Comparison of ENCODE assay signal across 8 mouse cellular contexts in the genomic region with DNA sequence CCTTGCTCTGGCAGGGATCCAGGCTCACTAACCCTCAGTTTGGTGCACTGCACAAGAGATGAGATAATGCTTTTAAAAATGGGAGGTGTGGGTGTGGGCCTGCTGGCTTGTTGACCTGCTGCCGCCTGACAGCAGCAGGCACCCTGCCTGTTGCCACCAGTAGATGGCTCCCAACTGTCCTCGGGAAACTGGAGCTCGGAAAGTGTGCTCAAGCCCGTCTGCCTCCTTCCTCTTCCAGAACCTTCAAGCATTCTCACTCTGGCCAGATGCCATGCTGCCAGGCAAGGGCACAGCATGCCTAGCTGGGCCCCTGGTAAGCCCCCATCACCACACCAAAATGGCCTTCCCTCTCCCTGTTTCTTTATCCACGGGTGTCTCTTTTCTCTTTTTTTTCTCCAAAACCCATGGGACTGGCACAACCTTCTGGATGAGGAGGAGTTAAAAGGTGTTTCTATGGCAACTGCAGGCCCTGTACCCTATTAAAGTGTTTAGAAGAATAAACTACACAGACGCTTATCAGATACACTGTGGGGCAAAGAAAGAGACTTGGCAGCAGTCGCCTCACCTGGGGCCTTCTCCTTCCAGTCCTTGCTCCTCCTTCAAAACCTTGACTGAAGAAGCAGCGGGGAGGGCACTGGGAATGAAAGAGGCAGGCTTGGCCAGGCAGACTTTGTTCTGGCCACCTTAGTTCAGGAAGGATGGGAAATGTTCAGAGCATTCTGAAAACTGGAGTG. TPM values are rescaled to one million over a fixed set of nuclear protein-coding genes. Genes with fewer than 3 reads are reported as not detected.
A peak's percentile ranks its signal among the peaks of the same experiment; 100 is the strongest.
DNase-seq lines count a peak whose midpoint lies in the region; ATAC-seq and TF ChIP-seq lines count a peak whose summit lies in the region.

No protein-coding gene starts in this region.

- TF ChIP-seq POLR2A in testis, adult 2 months (IDR thresholded peaks at IDR 0.05; ENCODE audit: control insufficient read depth, low read depth, low read length): no peak

- peak; percentile 35 to 63 for DNase-seq in spleen, postnatal 4 days (ENCODE audit: low spot score in 2 of 2)
- DNase-seq in spleen, postnatal 14 days (ENCODE audit: low spot score in 2 of 2): no peak

- peak; percentile 66; the same call in 1 of the 2 replicates for TF ChIP-seq CTCF in testis, adult 2 months (IDR thresholded peaks at IDR 0.05; ENCODE audit: control insufficient read depth, insufficient read depth, insufficient replicate concordance, low read depth, low read length)

- H3K27me3 ChIP-seq in embryonic facial prominence, embryonic 15.5 days: no peaks in the 10 kb centered on the region
- H3K27me3 ChIP-seq in heart, embryonic 11.5 days (ENCODE audit: control insufficient read depth, insufficient read depth, low read length): 0 out of 2 replicates have a peak, but pooled peaks cover 2% of the 10 kb centered on the region
- peaks cover 13% of the 10 kb centered on the region for H3K27me3 ChIP-seq in kidney, embryonic 15.5 days
- no peaks in the 10 kb centered on the region for H3K27me3 ChIP-seq in limb, embryonic 15.5 days
- H3K27me3 ChIP-seq in midbrain, embryonic 16.5 days (ENCODE audit: control insufficient read depth, insufficient read depth, low read depth, low read length): no peaks in the 10 kb centered on the region; the same call in 1 of the 2 replicates
- H3K27me3 ChIP-seq in testis, adult 2 months (ENCODE audit: control insufficient read depth, insufficient read depth, low read length): no peaks in the 10 kb centered on the region

- no peak overlapping the region for H3K9ac ChIP-seq in embryonic facial prominence, embryonic 15.5 days
- H3K9ac ChIP-seq in heart, embryonic 11.5 days (ENCODE audit: low read depth, low read length): peak overlapping the region; percentile 30; the same call in 1 of the 2 replicates
- 0 out of 2 replicates have a peak overlapping the region, but pooled peaks have one; percentile 84 for H3K9ac ChIP-seq in kidney, embryonic 15.5 days
- H3K9ac ChIP-seq in limb, embryonic 15.5 days: peak overlapping the region; percentile 26; the same call in 1 of the 2 replicates
- no peak overlapping the region for H3K9ac ChIP-seq in midbrain, embryonic 16.5 days (ENCODE audit: low read depth, low read length)

- H3K36me3 ChIP-seq in embryonic facial prominence, embryonic 15.5 days: peaks cover 9% of the 10 kb centered on the region; the same call in 1 of the 2 replicates
- 0 out of 2 replicates have a peak, but pooled peaks cover 2% of the 10 kb centered on the region for H3K36me3 ChIP-seq in heart, embryonic 11.5 days (ENCODE audit: control insufficient read depth, insufficient read depth, low read length)
- H3K36me3 ChIP-seq in kidney, embryonic 15.5 days: peaks cover 20% of the 10 kb centered on the region; the same call in 1 of the 2 replicates
- peaks cover 19% of the 10 kb centered on the region for H3K36me3 ChIP-seq in limb, embryonic 15.5 days
- no peaks in the 10 kb centered on the region for H3K36me3 ChIP-seq in midbrain, embryonic 16.5 days (ENCODE audit: control insufficient read depth, insufficient read depth, low read length)
- H3K36me3 ChIP-seq in testis, adult 2 months (ENCODE audit: control insufficient read depth, insufficient read depth, low read length): no peaks in the 10 kb centered on the region

- H3K4me3 ChIP-seq in embryonic facial prominence, embryonic 15.5 days (replicated peaks): peak overlapping the region; percentile 66
- H3K4me3 ChIP-seq in heart, embryonic 11.5 days (ENCODE audit: low read depth, low read length): peak overlapping the region; percentile 78
- peak overlapping the region; percentile 66 for H3K4me3 ChIP-seq in kidney, embryonic 15.5 days (replicated peaks)
- H3K4me3 ChIP-seq in limb, embryonic 15.5 days: peak overlapping the region; percentile 60
- H3K4me3 ChIP-seq in midbrain, embryonic 16.5 days (ENCODE audit: low read depth, low read length): no peak overlapping the region; the same call in 1 of the 2 replicates
- H3K4me3 ChIP-seq in testis, adult 2 months (ENCODE audit: control insufficient read depth, low read depth, low read length): peak overlapping the region; percentile 20

- ATAC-seq in embryonic facial prominence, embryonic 15.5 days (ENCODE audit: insufficient number of reproducible peaks, low FRiP score, low TSS enrichment, low read depth): 0 out of 2 replicates have a peak, but pooled peaks have one; percentile 9
- ATAC-seq in heart, embryonic 11.5 days (replicated peaks; ENCODE audit: insufficient number of reproducible peaks, low FRiP score, low TSS enrichment): peak; percentile 20; the same call in 1 of the 2 replicates
- 0 out of 2 replicates have a peak, but pooled peaks have one; percentile 23 for ATAC-seq in kidney, embryonic 15.5 days (replicated peaks; ENCODE audit: low FRiP score)
- ATAC-seq in limb, embryonic 15.5 days (ENCODE audit: insufficient number of reproducible peaks, low FRiP score, low TSS enrichment, low read depth): no peak
- ATAC-seq in midbrain, embryonic 16.5 days: peak; percentile 30

- H3K9me3 ChIP-seq in embryonic facial prominence, embryonic 15.5 days (replicated peaks): no peaks in the 10 kb centered on the region
- H3K9me3 ChIP-seq in heart, embryonic 11.5 days (replicated peaks; ENCODE audit: control insufficient read depth, low read length): no peaks in the 10 kb centered on the region
- H3K9me3 ChIP-seq in kidney, embryonic 15.5 days (replicated peaks): no peaks in the 10 kb centered on the region
- H3K9me3 ChIP-seq in limb, embryonic 15.5 days: no peaks in the 10 kb centered on the region
- H3K9me3 ChIP-seq in midbrain, embryonic 16.5 days (replicated peaks; ENCODE audit: control insufficient read depth, low read length, poor library complexity, severe bottlenecking): no peaks in the 10 kb centered on the region

- H3K4me1 ChIP-seq in embryonic facial prominence, embryonic 15.5 days: peaks cover 38% of the 10 kb centered on the region
- peaks cover 21% of the 10 kb centered on the region; the same call in 1 of the 2 replicates for H3K4me1 ChIP-seq in heart, embryonic 11.5 days (ENCODE audit: control insufficient read depth, insufficient read depth, low read length)
- H3K4me1 ChIP-seq in kidney, embryonic 15.5 days: peaks cover 49% of the 10 kb centered on the region
- peaks cover 36% of the 10 kb centered on the region for H3K4me1 ChIP-seq in limb, embryonic 15.5 days
- peaks cover 18% of the 10 kb centered on the region for H3K4me1 ChIP-seq in midbrain, embryonic 16.5 days (ENCODE audit: control insufficient read depth, insufficient read depth, low read length)
- H3K4me1 ChIP-seq in testis, adult 2 months (ENCODE audit: control insufficient read depth, insufficient read depth, low read length): peaks cover 12% of the 10 kb centered on the region

- 0 out of 2 replicates have a peak overlapping the region, but pooled peaks have one; percentile 22 for H3K27ac ChIP-seq in embryonic facial prominence, embryonic 15.5 days (replicated peaks)
- H3K27ac ChIP-seq in heart, embryonic 11.5 days (ENCODE audit: low read depth, low read length): 0 out of 2 replicates have a peak overlapping the region, but pooled peaks have one; percentile 81
- H3K27ac ChIP-seq in kidney, embryonic 15.5 days: 0 out of 2 replicates have a peak overlapping the region, but pooled peaks have one; percentile 5
- H3K27ac ChIP-seq in limb, embryonic 15.5 days: peak overlapping the region; percentile 85
- peak overlapping the region; percentile 65 for H3K27ac ChIP-seq in midbrain, embryonic 16.5 days (ENCODE audit: low read length)
- no peak overlapping the region for H3K27ac ChIP-seq in testis, adult 2 months (ENCODE audit: control insufficient read depth, insufficient read depth, low read depth, low read length)

- peak overlapping the region; percentile 75 for H3K4me2 ChIP-seq in embryonic facial prominence, embryonic 15.5 days (replicated peaks)
- peak overlapping the region; percentile 91 for H3K4me2 ChIP-seq in heart, embryonic 11.5 days
- peak overlapping the region; percentile 89 for H3K4me2 ChIP-seq in kidney, embryonic 15.5 days
- H3K4me2 ChIP-seq in limb, embryonic 15.5 days: peak overlapping the region; percentile 79
- peak overlapping the region; percentile 94 for H3K4me2 ChIP-seq in midbrain, embryonic 16.5 days (ENCODE audit: low read length)

- WGBS in embryonic facial prominence, embryonic 15.5 days: 15% methylated on average over 8 of the region's 8 CpGs
- WGBS in heart, embryonic 11.5 days (ENCODE audit: insufficient replicate concordance): 26% methylated on average over 8 of the region's 8 CpGs
- 28% methylated on average over 8 of the region's 8 CpGs for WGBS in kidney, embryonic 15.5 days
- WGBS in limb, embryonic 15.5 days: 16% methylated on average over 8 of the region's 8 CpGs
- 13% methylated on average over 8 of the region's 8 CpGs for WGBS in midbrain, embryonic 16.5 days

RNA-seq across cellular contexts. Expression of a gene that starts 2.8 kb away (rescaled TPM):
- 81.4 and 82.5 TPM in 2 replicates for polyA plus RNA-seq in embryonic facial prominence, embryonic 15.5 days (2015; fragmentation: Nextera tagmentation; extraction: Ambion mirVana)
- polyA plus RNA-seq in heart, embryonic 11.5 days (2014; fragmentation: Nextera tagmentation; extraction: Ambion mirVana): 56.6 and 63.9 TPM in 2 replicates
- polyA plus RNA-seq in kidney, embryonic 15.5 days (2015; fragmentation: Nextera tagmentation; extraction: Ambion mirVana): 82.0 and 85.9 TPM in 2 replicates
- polyA plus RNA-seq in limb, embryonic 15.5 days (2015; fragmentation: Nextera tagmentation; extraction: Ambion mirVana): 85.5 and 93.5 TPM in 2 replicates
- polyA plus RNA-seq in midbrain, embryonic 16.5 days (2015; fragmentation: Nextera tagmentation; extraction: Ambion mirVana): 30.9 and 37.4 TPM in 2 replicates
- polyA plus RNA-seq in testis, adult 2 months (2012; rRNA removed): 9.1 and 12.0 TPM in 2 replicates

Comparison
In these comparisons a context has a peak if more than half of its experiments do, and no peak if none do; other contexts are left out.
1. DNase-seq: peak in spleen, postnatal 4 days (2 of 2); none in spleen, postnatal 14 days (0 of 2).
2. H3K9ac ChIP-seq: peak in heart, embryonic 11.5 days (single experiment), kidney, embryonic 15.5 days (single experiment) and limb, embryonic 15.5 days (single experiment); none in embryonic facial prominence, embryonic 15.5 days (single experiment) and midbrain, embryonic 16.5 days (single experiment).
3. Peak in every context shown above with its lines, with median percentiles within 50 percentile points of each other: H3K4me2 ChIP-seq.